Mouse (Mus musculus): ENCODE measurements at regions not wholly inside any gene's neighbourhood (a gene's known extent, or its start where the extent isn't known, plus 50 kb on each side); places are given as distances from the start of the nearest gene placed in this dataset.

GRCm38 (mm10) chr16:15252666-15253347 is 64.5 kb upstream of the Gm21897 start:
- Histone ChIP-seq H3K36me3 (ENCODE audit: control insufficient read depth, insufficient read depth, low read length) (no peaks in the 10 kb centered on the region), H3K27ac (ENCODE audit: control insufficient read depth, insufficient read depth, low read length) (no peak overlapping the region), H3K27me3 (ENCODE audit: control insufficient read depth, insufficient read depth, low read length) (no peaks in the 10 kb centered on the region), H3K4me1 (replicated peaks; ENCODE audit: control insufficient read depth, insufficient read depth, low read length) (no peaks in the 10 kb centered on the region), H3K4me3 (ENCODE audit: control insufficient read depth, insufficient read depth, low read length) (no peak overlapping the region)
- 93% methylated on average over 6 of the region's 6 CpGs for WGBS
- no peak for DNase-seq
- TF ChIP-seq CTCF (IDR thresholded peaks at IDR 0.05; ENCODE audit: borderline replicate concordance, control insufficient read depth, extremely low read depth, insufficient read depth, low read length, poor library complexity), result no peak
- TF ChIP-seq POLR2A (IDR thresholded peaks at IDR 0.05; ENCODE audit: control insufficient read depth, extremely low read depth, insufficient read depth, low read length, poor library complexity), result no peak

- Histone ChIP-seq H3K4me1 (replicated peaks; ENCODE audit: control insufficient read depth, insufficient read depth, low read length) (no peaks in the 10 kb centered on the region), H3K4me3 (ENCODE audit: control insufficient read depth, insufficient read depth, low read length) (no peak overlapping the region), H3K27ac (ENCODE audit: control insufficient read depth, insufficient read depth, low read length) (no peak overlapping the region), H3K27me3 (ENCODE audit: control insufficient read depth, insufficient read depth, low read length) (no peaks in the 10 kb centered on the region), H3K36me3 (ENCODE audit: control insufficient read depth, insufficient read depth, low read length) (no peaks in the 10 kb centered on the region)
- 57% methylated on average over 3 of the region's 3 CpGs for WGBS
- no peak for TF ChIP-seq POLR2A (IDR thresholded peaks at IDR 0.05; ENCODE audit: control insufficient read depth, extremely low read depth, insufficient read depth, low read length, poor library complexity)
- no peak for TF ChIP-seq CTCF (IDR thresholded peaks at IDR 0.05; ENCODE audit: borderline replicate concordance, control insufficient read depth, extremely low read depth, insufficient read depth, low read length, poor library complexity)
- DNase-seq, result no peak
Observed at GRCm38 (mm10) chr16:15253348-15253693, 63.9 kb upstream of the Gm21897 start.

- DNase-seq, result no peak
- Histone ChIP-seq H3K36me3 (ENCODE audit: control insufficient read depth, insufficient read depth, low read length) (no peaks in the 10 kb centered on the region), H3K4me1 (replicated peaks; ENCODE audit: control insufficient read depth, insufficient read depth, low read length) (no peaks in the 10 kb centered on the region), H3K4me3 (ENCODE audit: control insufficient read depth, insufficient read depth, low read length) (no peak overlapping the region), H3K27me3 (ENCODE audit: control insufficient read depth, insufficient read depth, low read length) (no peaks in the 10 kb centered on the region), H3K27ac (ENCODE audit: control insufficient read depth, insufficient read depth, low read length) (no peak overlapping the region)
- 46% methylated on average over 2 of the region's 2 CpGs for WGBS
- no peak for TF ChIP-seq POLR2A (IDR thresholded peaks at IDR 0.05; ENCODE audit: control insufficient read depth, extremely low read depth, insufficient read depth, low read length, poor library complexity)
- TF ChIP-seq CTCF (IDR thresholded peaks at IDR 0.05; ENCODE audit: borderline replicate concordance, control insufficient read depth, extremely low read depth, insufficient read depth, low read length, poor library complexity), result no peak
Observed at GRCm38 (mm10) chr16:15254669-15255068, 62.6 kb upstream of the Gm21897 start.

- H3K27ac ChIP-seq (ENCODE audit: control insufficient read depth, insufficient read depth, low read length), result no peak overlapping the region
- TF ChIP-seq POLR2A (IDR thresholded peaks at IDR 0.05; ENCODE audit: control insufficient read depth, extremely low read depth, insufficient read depth, low read length, poor library complexity) (no peak), CTCF (IDR thresholded peaks at IDR 0.05; ENCODE audit: borderline replicate concordance, control insufficient read depth, extremely low read depth, insufficient read depth, low read length, poor library complexity) (no peak)
- no peak for DNase-seq
- H3K27me3 ChIP-seq (ENCODE audit: control insufficient read depth, insufficient read depth, low read length), result no peaks in the 10 kb centered on the region
- H3K4me1 ChIP-seq (replicated peaks; ENCODE audit: control insufficient read depth, insufficient read depth, low read length), result no peaks in the 10 kb centered on the region
- WGBS, result 67% methylated on average over 6 of the region's 6 CpGs
- no peaks in the 10 kb centered on the region for H3K36me3 ChIP-seq (ENCODE audit: control insufficient read depth, insufficient read depth, low read length)
- H3K4me3 ChIP-seq (ENCODE audit: control insufficient read depth, insufficient read depth, low read length), result no peak overlapping the region
Observed at GRCm38 (mm10) chr16:15259474-15259873, 57.8 kb upstream of the Gm21897 start.

- Histone ChIP-seq H3K4me1 (replicated peaks; ENCODE audit: control insufficient read depth, insufficient read depth, low read length) (no peaks in the 10 kb centered on the region), H3K27me3 (ENCODE audit: control insufficient read depth, insufficient read depth, low read length) (no peaks in the 10 kb centered on the region), H3K4me3 (ENCODE audit: control insufficient read depth, insufficient read depth, low read length) (no peak overlapping the region), H3K27ac (ENCODE audit: control insufficient read depth, insufficient read depth, low read length) (no peak overlapping the region), H3K36me3 (ENCODE audit: control insufficient read depth, insufficient read depth, low read length) (no peaks in the 10 kb centered on the region)
- no peak for DNase-seq
- 91% methylated on average over 4 of the region's 4 CpGs for WGBS
- TF ChIP-seq POLR2A (IDR thresholded peaks at IDR 0.05; ENCODE audit: control insufficient read depth, extremely low read depth, insufficient read depth, low read length, poor library complexity) (no peak), CTCF (IDR thresholded peaks at IDR 0.05; ENCODE audit: borderline replicate concordance, control insufficient read depth, extremely low read depth, insufficient read depth, low read length, poor library complexity) (no peak)
Observed at GRCm38 (mm10) chr16:15260069-15260468, 57.2 kb upstream of the Gm21897 start.
